Mouse (Mus musculus) limb, embryonic 11.5 days (tissue): Measurements from ENCODE around the gene Svs5. TPM values are rescaled to one million over a fixed set of nuclear protein-coding genes. Genes with fewer than 3 reads are reported as not detected.

Experiments
- ATAC-seq: fragments of 200-750 bp; cut with Nextera tagmentation; 2 replicates; pipeline ENCODE4 v1.8.0; 2017; ENCODE audit warnings: low read depth; ENCODE audit not compliant: insufficient number of reproducible peaks, low FRiP score, low TSS enrichment
- DNase-seq: peaks from one replicate; pipeline ENCODE4 v3.0.0-alpha.2; 2015; ENCODE audit warnings: low spot score
- H3K27ac ChIP-seq: fragments of 300-500 bp; sonication (generic); replicated peaks from 2 replicates; pipeline ENCODE4 v1.5.1; 2014; ENCODE audit warnings: low read depth, mild to moderate bottlenecking, low read length
- H3K27me3 ChIP-seq: fragments of 300-500 bp; sonication (generic); 2 replicates; pipeline ENCODE4 v1.6.1; 2014; ENCODE audit warnings: mild to moderate bottlenecking, low read length, mixed read lengths; ENCODE audit not compliant: control insufficient read depth, insufficient read depth
- H3K36me3 ChIP-seq: fragments of 300-500 bp; sonication (generic); 2 replicates; pipeline ENCODE4 v1.6.1; 2014; ENCODE audit warnings: mild to moderate bottlenecking, low read length, moderate library complexity, mixed read lengths; ENCODE audit not compliant: control insufficient read depth, insufficient read depth
- H3K4me1 ChIP-seq: fragments of 300-500 bp; sonication (generic); 2 replicates; pipeline ENCODE4 v1.6.1; 2014; ENCODE audit warnings: low read length, mixed read lengths; ENCODE audit not compliant: control insufficient read depth, insufficient read depth
- H3K4me2 ChIP-seq: fragments of 300-500 bp; sonication (generic); 2 replicates; pipeline ENCODE4 v1.6.1; 2014; ENCODE audit warnings: low read depth, mild to moderate bottlenecking, moderate library complexity; ENCODE audit not compliant: severe bottlenecking
- H3K4me3 ChIP-seq: fragments of 300-500 bp; sonication (generic); 2 replicates; pipeline ENCODE4 v1.5.1; 2014; ENCODE audit warnings: low read depth, low read length
- H3K9ac ChIP-seq: fragments of 300-500 bp; sonication (generic); 2 replicates; pipeline ENCODE4 v1.6.1; 2014; ENCODE audit warnings: mild to moderate bottlenecking, low read length
- H3K9me3 ChIP-seq: fragments of 300-500 bp; sonication (generic); 2 replicates; pipeline ENCODE4 v1.6.1; 2016; ENCODE audit warnings: low read length; ENCODE audit not compliant: control insufficient read depth
- WGBS: fragments of 180-500 bp; shearing (Covaris S2); extraction: QIAGEN DNeasy Blood & Tissue Kit; methylation state at CpG from one replicate; pipeline ENCODE4 v1.1.7; 2014; 5-methylcytosine and 5-hydroxymethylcytosine counted together
- polyA plus RNA-seq: library from polyadenylated mRNA; unstranded; fragments of >200 nt; fragmentation: Nextera tagmentation; extraction: Ambion mirVana; gene quantifications from 2 replicates; pipeline ENCODE4 v1.2.1, GENCODE M21; 2014

Gene Svs5
- polyA plus RNA-seq, 1 experiment from 2014 or later = not detected

- 84% methylated on average over 6 of the region's 6 CpGs for WGBS
- Histone ChIP-seq H3K36me3 (no peaks in the 10 kb centered on the region), H3K9ac (no peak overlapping the region), H3K4me1 (no peaks in the 10 kb centered on the region), H3K4me2 (no peak overlapping the region), H3K27ac (no peak overlapping the region), H3K9me3 (no peaks in the 10 kb centered on the region), H3K27me3 (no peaks in the 10 kb centered on the region), H3K4me3 (no peak overlapping the region)
- DNase-seq (no peak), ATAC-seq (no peak)
These were observed 36.1 kb downstream of the Svs5 start for GRCm38 (mm10) chr2:164368620-164369105.

- ATAC-seq = no peak
- Histone ChIP-seq H3K4me1 (no peaks in the 10 kb centered on the region), H3K4me2 (no peak overlapping the region), H3K4me3 (no peak overlapping the region), H3K27me3 (no peaks in the 10 kb centered on the region), H3K36me3 (no peaks in the 10 kb centered on the region), H3K9ac (no peak overlapping the region), H3K9me3 (no peaks in the 10 kb centered on the region), H3K27ac (no peak overlapping the region)
- DNase-seq = no peak
- 95% methylated on average over 3 of the region's 3 CpGs for WGBS
These were observed 38.8 kb downstream of the Svs5 start for GRCm38 (mm10) chr2:164371371-164371770.

- Histone ChIP-seq H3K4me2 (no peak overlapping the region), H3K27ac (no peak overlapping the region), H3K9ac (no peak overlapping the region), H3K4me3 (no peak overlapping the region), H3K4me1 (no peaks in the 10 kb centered on the region), H3K9me3 (no peaks in the 10 kb centered on the region), H3K27me3 (no peaks in the 10 kb centered on the region), H3K36me3 (no peaks in the 10 kb centered on the region)
- no peak for DNase-seq
- no peak for ATAC-seq
- WGBS = 19% methylated on average over 3 of the region's 3 CpGs
These were observed 40.0 kb downstream of the Svs5 start for GRCm38 (mm10) chr2:164372408-164373053.

- no peak for ATAC-seq
- no peaks in the 10 kb centered on the region for H3K9me3 ChIP-seq
- H3K27ac ChIP-seq = no peak overlapping the region
- no peaks in the 10 kb centered on the region for H3K36me3 ChIP-seq
- no peaks in the 10 kb centered on the region for H3K4me1 ChIP-seq
- H3K4me3 ChIP-seq = no peak overlapping the region
- DNase-seq = no peak
- H3K27me3 ChIP-seq = no peaks in the 10 kb centered on the region
- WGBS = 44% methylated on average over 4 of the region's 4 CpGs
- H3K9ac ChIP-seq = no peak overlapping the region
- H3K4me2 ChIP-seq = no peak overlapping the region
These were observed 40.6 kb downstream of the Svs5 start for GRCm38 (mm10) chr2:164373187-164373586.

- no peak overlapping the region for H3K4me2 ChIP-seq
- no peak overlapping the region for H3K27ac ChIP-seq
- H3K4me3 ChIP-seq = no peak overlapping the region
- 93% methylated on average over 15 of the region's 15 CpGs for WGBS
- ATAC-seq = no peak
- DNase-seq = no peak
- no peak overlapping the region for H3K9ac ChIP-seq
- no peaks in the 10 kb centered on the region for H3K9me3 ChIP-seq
- no peaks in the 10 kb centered on the region for H3K36me3 ChIP-seq
- no peaks in the 10 kb centered on the region for H3K27me3 ChIP-seq
- no peaks in the 10 kb centered on the region for H3K4me1 ChIP-seq
These were observed 45.2 kb downstream of the Svs5 start for GRCm38 (mm10) chr2:164377478-164378426.

GRCm38 (mm10) chr2:164381726-164382125 lies 49.2 kb downstream of the Svs5 start:
- Histone ChIP-seq H3K36me3 (no peaks in the 10 kb centered on the region), H3K27ac (no peak overlapping the region), H3K4me2 (no peak overlapping the region), H3K4me1 (peaks cover 8% of the 10 kb centered on the region; the same call in 1 of the 2 replicates), H3K4me3 (no peak overlapping the region), H3K9me3 (no peaks in the 10 kb centered on the region), H3K27me3 (0 out of 2 replicates have a peak, but pooled peaks cover 2% of the 10 kb centered on the region), H3K9ac (no peak overlapping the region)
- no peak for DNase-seq
- ATAC-seq = no peak
- 76% methylated on average over 8 of the region's 8 CpGs for WGBS

- DNase-seq (no peak), ATAC-seq (no peak)
- no peaks in the 10 kb centered on the region for H3K36me3 ChIP-seq
- no peak overlapping the region for H3K27ac ChIP-seq
- no peak overlapping the region for H3K9ac ChIP-seq
- no peak overlapping the region for H3K4me2 ChIP-seq
- 83% methylated on average over 3 of the region's 3 CpGs for WGBS
- H3K4me1 ChIP-seq = peaks cover 8% of the 10 kb centered on the region; the same call in 1 of the 2 replicates
- 0 out of 2 replicates have a peak, but pooled peaks cover 6% of the 10 kb centered on the region for H3K27me3 ChIP-seq
- H3K4me3 ChIP-seq = no peak overlapping the region
- H3K9me3 ChIP-seq = no peaks in the 10 kb centered on the region
These were observed 50.4 kb downstream of the Svs5 start for GRCm38 (mm10) chr2:164382971-164383370.
